Mouse (Mus musculus): Measurements from ENCODE around the gene Hspb3. TPM values are rescaled to one million over a fixed set of nuclear protein-coding genes. Genes with fewer than 3 reads are reported as not detected.

The Hspb3 gene
- polyA plus RNA-seq, 1 experiment, result not detected

GRCm38 (mm10) chr13:113615971-113616671, 47.4 kb downstream of the Hspb3 start:
- WGBS, result 20% methylated on average over 8 of the region's 8 CpGs
- DNase-seq (ENCODE audit: low read depth in 1 of 2, low spot score in 2 of 2), result no peak
- peak overlapping the region; percentile 59 for H3K27ac ChIP-seq (ENCODE audit: insufficient read depth, low read length)

DNA sequence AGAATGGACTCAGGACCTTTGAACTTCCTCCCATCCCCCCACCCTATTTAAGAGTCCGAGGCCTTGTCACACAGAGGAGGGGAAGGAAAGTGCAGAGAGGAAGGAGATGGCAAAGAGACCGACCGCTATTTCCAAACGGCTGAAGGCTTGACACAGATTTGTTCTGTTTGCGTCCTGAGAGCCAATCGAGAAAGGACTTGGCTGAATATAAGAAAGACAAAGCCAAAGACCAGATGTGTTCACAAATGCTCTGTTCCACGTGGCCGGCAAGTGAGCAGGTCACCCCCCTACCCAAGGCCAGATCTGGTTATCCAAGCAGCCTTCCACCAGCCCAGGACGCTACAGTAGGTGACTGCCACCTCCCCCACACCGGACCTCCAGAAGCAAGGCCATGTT, 47.9 kb downstream of the Hspb3 start:
- WGBS, result 6% methylated on average over 10 of the region's 10 CpGs
- TF ChIP-seq POLR2A (IDR thresholded peaks at IDR 0.05; ENCODE audit: low read depth, low read length) (no peak), CTCF (IDR thresholded peaks at IDR 0.05; ENCODE audit: extremely low read depth, insufficient read depth, insufficient read length, insufficient replicate concordance) (no peak)

More at GRCm38 (mm10) chr13:113615971-113616671, 47.4 kb downstream of the Hspb3 start:
- TF ChIP-seq POLR2A (IDR thresholded peaks at IDR 0.05; ENCODE audit: low read depth, low read length) (no peak), CTCF (IDR thresholded peaks at IDR 0.05; ENCODE audit: extremely low read depth, insufficient read depth, insufficient read length, insufficient replicate concordance) (no peak)
- Histone ChIP-seq H3K36me3 (ENCODE audit: control insufficient read depth, insufficient read depth, low read length) (peaks cover 1% of the 10 kb centered on the region; the same call in 1 of the 2 replicates), H3K4me3 (ENCODE audit: extremely low read depth, insufficient read depth, insufficient read length) (peak overlapping the region; percentile 90), H3K27me3 (ENCODE audit: control insufficient read depth, insufficient read depth, low read length) (no peaks in the 10 kb centered on the region), H3K4me1 (ENCODE audit: control insufficient read depth, insufficient read depth, insufficient read length) (peaks cover 13% of the 10 kb centered on the region)

GRCm38 (mm10) chr13:113614635-113615545, 48.6 kb downstream of the Hspb3 start:
- DNase-seq (ENCODE audit: low read depth in 1 of 2, low spot score in 2 of 2), result peak; percentile 82 to 83
- Histone ChIP-seq H3K36me3 (ENCODE audit: control insufficient read depth, insufficient read depth, low read length) (peaks cover 1% of the 10 kb centered on the region; the same call in 1 of the 2 replicates), H3K27ac (ENCODE audit: insufficient read depth, low read length) (peak overlapping the region; percentile 59), H3K4me3 (ENCODE audit: extremely low read depth, insufficient read depth, insufficient read length) (peak overlapping the region; percentile 90), H3K27me3 (ENCODE audit: control insufficient read depth, insufficient read depth, low read length) (no peaks in the 10 kb centered on the region), H3K4me1 (ENCODE audit: control insufficient read depth, insufficient read depth, insufficient read length) (peaks cover 13% of the 10 kb centered on the region)
- WGBS, result 13% methylated on average over 24 of the region's 24 CpGs
- no peak for TF ChIP-seq CTCF (IDR thresholded peaks at IDR 0.05; ENCODE audit: extremely low read depth, insufficient read depth, insufficient read length, insufficient replicate concordance)
- TF ChIP-seq POLR2A (IDR thresholded peaks at IDR 0.05; ENCODE audit: low read depth, low read length), result no peak

More for the DNA sequence above, 47.9 kb downstream of the Hspb3 start:
- peaks cover 1% of the 10 kb centered on the region; the same call in 1 of the 2 replicates for H3K36me3 ChIP-seq (ENCODE audit: control insufficient read depth, insufficient read depth, low read length)
- H3K4me1 ChIP-seq (ENCODE audit: control insufficient read depth, insufficient read depth, insufficient read length), result peaks cover 13% of the 10 kb centered on the region
- peak overlapping the region; percentile 59 for H3K27ac ChIP-seq (ENCODE audit: insufficient read depth, low read length)
- no peak for DNase-seq (ENCODE audit: low read depth in 1 of 2, low spot score in 2 of 2)
- no peaks in the 10 kb centered on the region for H3K27me3 ChIP-seq (ENCODE audit: control insufficient read depth, insufficient read depth, low read length)
- H3K4me3 ChIP-seq (ENCODE audit: extremely low read depth, insufficient read depth, insufficient read length), result peak overlapping the region; percentile 90

GRCm38 (mm10) chr13:113613882-113614281, 49.6 kb downstream of the Hspb3 start:
- H3K4me1 ChIP-seq (ENCODE audit: control insufficient read depth, insufficient read depth, insufficient read length), result peaks cover 13% of the 10 kb centered on the region
- no peak for DNase-seq (ENCODE audit: low read depth in 1 of 2, low spot score in 2 of 2)
- 75% methylated on average over 10 of the region's 10 CpGs for WGBS
- TF ChIP-seq CTCF (IDR thresholded peaks at IDR 0.05; ENCODE audit: extremely low read depth, insufficient read depth, insufficient read length, insufficient replicate concordance), result no peak
- TF ChIP-seq POLR2A (IDR thresholded peaks at IDR 0.05; ENCODE audit: low read depth, low read length), result no peak
- H3K4me3 ChIP-seq (ENCODE audit: extremely low read depth, insufficient read depth, insufficient read length), result peak overlapping the region; percentile 19; the same call in 1 of the 2 replicates
- H3K27ac ChIP-seq (ENCODE audit: insufficient read depth, low read length), result no peak overlapping the region; the same call in 1 of the 2 replicates
- no peaks in the 10 kb centered on the region for H3K27me3 ChIP-seq (ENCODE audit: control insufficient read depth, insufficient read depth, low read length)
- H3K36me3 ChIP-seq (ENCODE audit: control insufficient read depth, insufficient read depth, low read length), result peaks cover 1% of the 10 kb centered on the region; the same call in 1 of the 2 replicates

- Histone ChIP-seq H3K4me3 (ENCODE audit: extremely low read depth, insufficient read depth, insufficient read length) (no peak overlapping the region), H3K4me1 (ENCODE audit: control insufficient read depth, insufficient read depth, insufficient read length) (peaks cover 13% of the 10 kb centered on the region), H3K36me3 (ENCODE audit: control insufficient read depth, insufficient read depth, low read length) (peaks cover 1% of the 10 kb centered on the region; the same call in 1 of the 2 replicates), H3K27me3 (ENCODE audit: control insufficient read depth, insufficient read depth, low read length) (no peaks in the 10 kb centered on the region), H3K27ac (ENCODE audit: insufficient read depth, low read length) (no peak overlapping the region)
- no peak for TF ChIP-seq POLR2A (IDR thresholded peaks at IDR 0.05; ENCODE audit: low read depth, low read length)
- no peak for TF ChIP-seq CTCF (IDR thresholded peaks at IDR 0.05; ENCODE audit: extremely low read depth, insufficient read depth, insufficient read length, insufficient replicate concordance)
- no peak for DNase-seq (ENCODE audit: low read depth in 1 of 2, low spot score in 2 of 2)
- WGBS, result 79% methylated on average over 12 of the region's 12 CpGs
These were observed 50.1 kb downstream of the Hspb3 start for GRCm38 (mm10) chr13:113613341-113613740.

Other genes with a start within 250 kb of the Hspb3 start
- gene Snx18, start 45.1 kb downstream of the Hspb3 start, polyA plus RNA-seq (2012; rRNA removed), result 13.7 and 17.7 TPM in 2 replicates
- gene Arl15, start 130.8 kb upstream of the Hspb3 start, polyA plus RNA-seq (2012; rRNA removed), result 1.2 and 1.3 TPM in 2 replicates

Measured in spleen, adult 2 months (tissue).